Mouse (Mus musculus) cerebellum, adult 11 months (tissue): Measurements from ENCODE around the gene Rad9b.

Source experiments
- DNase-seq: peaks from one replicate; pipeline ENCODE4 v3.0.0; 2022

The Rad9b gene

GRCm38 (mm10) chr5:122353807-122354491 lies at the start of gene Rad9b, which contains the start of gene Vps29:
TSS of gene Rad9b (minus strand) at chr5:122354233.
TSS of gene Vps29 (plus strand) at chr5:122354369.
- peak; percentile 99 for DNase-seq

DNA sequence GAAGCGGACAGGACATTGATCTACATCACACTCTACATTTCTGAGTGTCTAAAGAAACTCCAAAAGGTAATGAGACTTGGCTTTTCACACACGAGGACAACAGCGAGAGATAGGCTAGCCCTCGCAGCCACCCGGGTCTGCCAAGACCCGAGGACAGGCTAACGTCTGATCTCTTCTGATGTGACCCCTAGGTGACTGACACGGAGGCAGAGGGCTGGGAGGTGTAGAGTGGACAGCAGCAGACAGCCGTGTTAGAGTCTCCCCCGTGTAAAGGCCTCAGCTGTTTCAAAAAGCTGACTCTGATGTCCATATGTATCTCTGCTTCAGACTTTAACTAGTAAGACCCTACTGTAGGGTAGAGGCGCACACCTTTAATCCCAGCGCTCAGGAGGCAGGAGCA lies 49.3 kb upstream of the Rad9b start:
- no peak for DNase-seq

DNA sequence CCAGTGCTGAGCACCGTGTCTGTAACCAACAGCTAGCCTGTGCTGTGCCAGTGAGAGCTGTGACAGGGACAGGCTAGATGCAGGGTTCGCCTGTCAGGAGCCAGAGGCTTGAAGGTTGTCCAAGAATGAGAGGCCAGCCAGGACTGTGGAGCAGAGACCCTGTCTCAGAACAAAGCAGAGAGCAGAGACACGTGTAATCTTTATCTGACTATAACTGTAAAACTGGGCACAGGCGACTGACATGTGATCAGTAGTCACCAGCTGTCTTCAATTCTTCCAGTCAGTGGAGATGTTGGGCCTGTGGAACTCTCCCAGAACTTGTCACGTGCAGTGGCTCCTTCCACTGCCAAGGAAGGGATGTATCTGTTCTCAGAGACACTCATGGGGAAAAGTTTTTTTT lies 48.7 kb upstream of the Rad9b start:
- DNase-seq, result no peak

- no peak for DNase-seq
Observed at GRCm38 (mm10) chr5:122402160-122402559, 48.1 kb upstream of the Rad9b start.

DNA sequence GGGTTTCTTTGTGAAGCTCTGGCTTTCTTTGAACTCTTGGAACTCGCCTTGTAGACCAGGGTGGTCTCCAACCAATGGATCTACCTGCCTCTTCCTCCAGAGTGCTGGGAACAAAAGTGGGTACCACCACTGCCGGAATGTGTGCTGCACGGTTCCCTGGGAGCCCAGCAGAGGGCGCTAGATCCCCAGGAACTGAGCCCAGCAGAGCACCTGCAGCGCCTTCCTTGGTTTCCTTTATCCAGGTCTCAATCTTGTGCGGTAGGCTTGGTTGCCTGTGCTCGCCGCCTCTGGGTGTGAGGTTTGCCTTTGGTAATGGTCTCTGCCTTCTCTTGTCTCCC lies 47.2 kb upstream of the Rad9b start:
- peak; percentile 75 for DNase-seq

DNA sequence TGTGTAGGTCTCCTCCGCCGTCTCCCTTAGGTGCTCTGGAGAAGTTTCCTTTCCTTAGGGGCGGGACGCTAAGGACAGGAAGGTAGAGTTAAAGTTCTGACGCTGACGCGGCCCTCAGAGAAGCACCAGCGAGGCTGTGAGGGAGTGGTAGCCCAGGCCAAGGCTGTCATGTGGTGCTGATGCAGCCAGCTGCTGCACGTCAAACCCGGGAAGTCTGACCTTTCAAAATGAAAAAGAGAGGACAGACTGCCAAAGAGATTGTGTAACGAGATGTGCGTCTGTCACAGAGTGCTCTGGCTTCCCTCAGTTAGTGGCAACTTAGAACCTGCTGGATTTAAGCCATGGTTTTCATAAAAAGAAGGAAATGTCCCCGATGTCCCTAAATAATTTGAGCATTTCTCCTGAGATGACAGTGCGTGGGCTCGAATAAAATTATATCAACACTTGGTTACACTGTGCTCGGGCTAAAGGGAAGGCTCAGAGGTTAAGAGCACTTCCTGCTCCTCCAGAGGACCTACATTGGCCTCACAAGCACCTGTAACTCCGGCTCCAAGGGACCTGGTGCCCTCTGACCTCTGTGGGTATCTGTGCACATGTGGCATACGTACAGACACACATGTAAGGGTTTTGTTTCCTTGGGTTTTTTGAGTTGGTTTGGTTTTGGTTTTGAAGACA lies 46.7 kb upstream of the Rad9b start:
- DNase-seq, result no peak

DNA sequence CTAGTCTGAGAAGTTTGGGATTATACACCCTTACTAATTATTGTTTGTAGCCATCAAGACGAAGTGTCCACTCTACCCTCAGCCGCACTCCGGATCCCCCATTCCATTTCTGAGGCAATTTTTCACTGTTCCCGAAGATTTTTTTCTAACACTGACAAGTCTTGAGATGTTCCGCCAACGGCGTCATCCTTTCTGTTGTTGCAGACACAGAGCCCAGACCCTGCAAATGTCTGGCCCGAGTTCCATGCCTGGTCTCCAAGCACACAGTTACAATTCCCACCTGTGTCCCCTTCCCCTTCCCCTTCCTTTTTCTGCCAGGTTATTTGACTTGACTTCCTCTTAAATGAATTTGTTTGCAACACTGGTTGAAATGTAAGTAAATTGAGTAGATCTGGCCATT lies 45.8 kb upstream of the Rad9b start:
- DNase-seq, result no peak

DNA sequence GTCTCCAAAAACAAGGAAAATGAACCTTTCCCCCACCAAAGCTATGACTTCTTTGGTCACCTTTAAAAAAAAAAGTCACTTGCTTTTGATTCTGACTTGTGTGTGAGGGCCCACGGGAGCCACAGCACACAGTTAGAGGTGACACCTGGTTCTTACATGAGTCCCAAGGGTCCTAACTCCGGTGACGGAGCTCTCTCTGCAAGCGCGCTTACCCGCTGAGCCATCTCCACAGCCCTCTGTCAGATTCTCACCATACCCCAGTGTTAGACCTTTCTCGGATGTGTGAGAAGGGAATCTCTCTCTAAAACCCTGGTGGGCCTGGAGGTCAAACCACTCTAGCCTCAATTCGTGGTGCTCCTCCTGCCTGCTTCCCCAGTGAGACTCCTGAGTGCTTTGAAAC lies 43.5 kb upstream of the Rad9b start:
- DNase-seq, result no peak

DNA sequence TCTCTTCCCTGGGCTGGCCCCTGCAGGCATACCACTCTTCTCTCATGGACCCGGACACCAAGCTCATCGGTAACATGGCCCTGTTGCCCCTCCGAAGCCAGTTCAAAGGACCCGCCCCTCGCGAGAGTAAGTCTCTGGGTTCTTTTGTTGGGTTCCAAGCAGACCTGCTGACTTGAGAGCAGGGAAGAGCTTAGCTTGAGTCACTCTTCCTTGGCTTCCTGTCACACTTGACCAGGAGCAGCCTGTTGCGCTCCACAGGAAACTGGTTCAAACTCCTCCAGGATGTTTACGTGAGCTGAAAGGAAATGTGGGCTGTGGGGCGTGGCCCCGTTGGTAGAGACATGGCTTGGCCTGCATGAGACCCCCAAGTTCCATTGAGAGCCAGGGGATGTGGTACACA lies 42.8 kb upstream of the Rad9b start:
- no peak for DNase-seq

GRCm38 (mm10) chr5:122393887-122394286 lies 39.9 kb upstream of the Rad9b start:
- peak; percentile 64 for DNase-seq

- DNase-seq, result no peak
Observed at GRCm38 (mm10) chr5:122392227-122393004, 38.4 kb upstream of the Rad9b start.

DNA sequence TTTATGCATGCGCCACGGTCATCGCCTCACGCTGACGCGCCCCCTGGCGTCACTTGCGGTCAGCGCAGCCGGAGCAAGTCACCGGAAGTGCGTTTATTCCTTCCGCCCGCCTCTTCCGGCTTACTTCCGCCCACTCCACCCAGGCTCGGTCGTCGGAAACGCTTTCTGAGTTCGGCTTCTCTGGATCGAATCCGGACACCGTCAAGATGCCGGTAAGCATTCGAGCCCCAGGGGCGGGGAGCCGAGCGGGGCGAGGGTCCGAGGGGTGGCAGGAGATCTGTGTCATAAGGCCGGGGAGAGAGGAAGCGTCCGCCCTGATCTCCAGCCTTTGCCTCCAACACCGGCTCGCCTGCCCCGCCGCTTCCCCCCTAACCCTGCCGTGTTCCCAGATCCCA lies 37.8 kb upstream of the Rad9b start, which contains the start of gene Arpc3:
Gene Arpc3 (plus strand): TSS at position 93 of the 395 bp plus-strand sequence.
- DNase-seq, result peak; percentile 90

DNA sequence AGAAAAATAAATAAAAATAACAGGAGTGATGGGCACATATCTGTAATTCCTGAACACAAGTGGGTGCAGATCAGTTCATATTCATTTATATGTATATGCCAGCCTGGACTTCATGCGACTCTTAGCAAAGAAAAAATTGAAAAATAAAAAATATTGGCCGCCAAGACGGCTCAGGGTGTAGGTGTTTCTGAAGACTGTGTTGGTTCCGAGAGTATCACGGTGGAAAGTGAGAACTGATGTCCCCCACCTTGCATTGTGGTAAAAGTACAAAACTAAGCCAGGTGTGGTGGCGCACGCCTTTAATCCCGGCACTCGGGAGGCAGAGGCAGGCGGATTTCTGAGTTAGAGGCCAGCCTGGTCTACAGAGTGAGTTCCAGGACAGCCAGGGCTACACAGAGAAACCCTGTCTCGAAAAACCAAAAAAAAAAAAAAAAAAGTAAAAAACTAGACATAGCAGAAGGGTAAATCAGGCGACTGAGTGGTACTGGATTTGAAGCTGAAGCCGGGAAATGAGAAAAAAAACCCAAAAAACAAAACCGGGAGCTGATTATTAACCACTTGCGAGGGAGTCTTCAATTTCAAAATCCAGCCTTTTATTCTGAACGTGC lies 37.2 kb upstream of the Rad9b start:
- no peak for DNase-seq

DNA sequence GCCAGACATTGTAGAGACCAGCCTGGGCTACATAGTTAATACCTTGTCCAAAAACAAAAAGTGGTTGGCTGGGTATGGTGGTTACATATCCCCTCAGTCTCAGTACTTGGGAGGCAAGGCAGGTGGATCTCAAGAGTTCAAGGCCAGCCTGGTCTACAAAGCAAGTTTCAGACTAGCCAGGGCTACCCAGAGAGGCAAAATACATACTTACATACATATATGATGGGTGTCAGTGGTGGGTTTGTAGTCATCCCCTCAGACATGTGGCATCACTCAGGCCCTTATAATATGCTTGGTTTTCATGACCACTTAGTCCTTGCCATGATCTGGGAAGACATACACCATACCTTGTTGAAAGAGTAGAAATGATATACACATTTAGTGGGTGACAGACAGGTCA lies 36.6 kb upstream of the Rad9b start:
- no peak for DNase-seq

DNA sequence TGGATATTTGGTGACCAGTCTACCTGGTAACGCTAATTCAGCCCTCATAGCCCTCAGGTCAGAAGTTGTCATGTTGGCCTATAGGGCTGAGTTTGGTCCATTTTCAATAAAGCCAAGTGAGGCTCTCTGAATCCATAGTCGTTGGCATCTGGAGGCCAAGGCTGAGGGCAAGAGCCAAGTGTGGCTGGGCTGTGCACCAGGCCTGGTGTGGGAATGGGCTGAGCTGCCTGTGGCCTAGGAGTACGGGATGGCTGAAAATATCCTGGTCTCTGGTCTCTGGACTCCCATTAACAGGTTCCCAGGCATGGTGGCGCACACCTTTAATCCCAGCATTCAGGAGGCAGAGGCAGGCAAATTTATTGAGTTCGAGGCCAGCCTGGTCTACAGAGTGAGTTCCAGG lies 36.0 kb upstream of the Rad9b start:
- DNase-seq, result no peak

DNA sequence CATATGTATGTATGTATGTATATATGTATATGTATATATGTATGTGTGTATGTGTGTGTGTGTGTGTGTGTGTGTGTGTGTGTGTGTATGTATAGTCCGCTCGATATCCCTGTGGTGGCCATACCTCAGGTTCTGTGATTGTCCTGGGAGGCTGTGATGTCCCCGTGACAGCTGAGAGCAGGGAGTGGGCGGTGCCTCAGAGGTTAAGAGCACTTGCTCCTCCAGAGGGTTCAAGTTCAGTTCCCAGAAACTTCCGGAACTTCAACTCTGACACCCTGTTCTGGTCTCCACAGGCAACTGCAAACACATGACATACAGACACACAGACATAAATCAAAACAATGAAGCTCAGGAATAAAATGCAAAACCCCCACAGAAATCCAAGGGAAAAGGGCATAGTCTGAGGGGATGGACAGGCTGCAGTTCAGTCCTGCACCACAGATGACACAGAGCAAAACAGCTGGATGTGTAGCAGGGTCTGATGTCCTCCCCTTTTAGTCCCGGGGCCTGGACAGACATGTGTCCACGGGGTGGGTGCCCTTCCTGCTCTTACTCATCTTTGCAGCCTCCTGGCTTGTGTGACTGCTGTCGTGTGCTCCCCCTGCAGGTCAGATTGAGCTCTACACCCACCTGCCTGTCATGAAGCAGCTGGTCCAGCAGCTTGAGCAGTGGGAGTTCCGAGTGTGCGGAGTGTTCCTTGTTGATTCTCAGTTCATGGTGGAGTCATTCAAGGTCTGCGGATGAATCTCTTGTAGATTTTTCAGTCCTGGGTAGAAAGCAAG lies 25.5 kb upstream of the Rad9b start:
- peak; percentile 79 for DNase-seq

GRCm38 (mm10) chr5:122378171-122378570 lies 24.1 kb upstream of the Rad9b start:
- DNase-seq, result no peak

DNA sequence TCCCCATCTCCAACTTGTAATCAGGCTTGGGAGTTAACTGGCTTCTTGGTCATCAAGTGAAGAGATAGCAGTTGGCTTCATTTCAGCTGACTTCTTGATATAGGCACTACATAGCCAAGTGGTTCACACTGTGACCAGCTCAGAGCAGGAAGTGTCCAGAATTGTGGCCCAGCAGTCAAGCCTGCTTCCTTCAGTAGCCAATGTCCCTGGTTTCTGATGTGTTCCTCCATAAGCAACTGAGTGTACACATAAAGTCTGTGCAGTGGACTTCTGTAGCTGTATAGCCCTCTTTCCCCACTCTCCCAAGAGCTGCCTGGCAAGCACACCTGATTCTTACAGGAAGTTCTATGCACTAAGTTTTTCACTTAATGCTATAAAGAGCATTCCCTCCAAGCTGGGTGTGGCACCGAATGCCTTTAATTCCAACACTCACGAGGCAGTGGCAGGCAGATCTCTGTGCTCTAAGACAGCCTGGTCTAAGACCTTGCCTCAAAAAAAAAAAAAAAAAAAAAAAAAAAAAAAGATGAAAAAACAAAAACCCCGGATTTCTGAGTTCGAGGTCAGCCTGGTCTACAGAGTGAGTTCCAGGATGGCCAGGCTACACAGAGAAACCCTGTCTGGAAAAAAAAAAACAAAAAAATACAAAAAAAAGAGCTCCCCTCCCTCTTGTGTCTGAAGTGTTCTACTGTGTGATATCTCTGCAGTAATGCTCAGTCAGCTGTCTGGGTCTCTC lies 23.2 kb upstream of the Rad9b start:
- DNase-seq, result no peak

DNA sequence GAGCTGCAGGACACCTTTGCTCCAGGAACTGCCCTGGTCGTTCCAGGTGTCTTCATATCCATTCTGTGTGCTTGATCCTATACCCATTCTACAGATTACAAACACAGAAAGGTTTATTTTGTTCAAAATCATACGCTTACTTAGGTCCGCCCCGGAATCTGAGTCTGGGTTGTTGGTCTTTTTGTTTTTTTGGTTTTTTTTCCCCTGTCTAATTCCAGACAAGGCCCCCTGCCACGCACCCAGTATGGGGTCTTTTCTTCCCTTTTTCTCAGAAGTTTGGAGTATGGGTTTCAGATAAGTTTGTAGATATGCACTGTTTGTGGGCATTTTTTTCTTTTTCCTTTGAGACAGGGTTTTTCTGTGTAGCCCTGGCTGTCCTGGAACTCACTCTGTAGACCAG lies 18.8 kb upstream of the Rad9b start:
- no peak for DNase-seq

DNA sequence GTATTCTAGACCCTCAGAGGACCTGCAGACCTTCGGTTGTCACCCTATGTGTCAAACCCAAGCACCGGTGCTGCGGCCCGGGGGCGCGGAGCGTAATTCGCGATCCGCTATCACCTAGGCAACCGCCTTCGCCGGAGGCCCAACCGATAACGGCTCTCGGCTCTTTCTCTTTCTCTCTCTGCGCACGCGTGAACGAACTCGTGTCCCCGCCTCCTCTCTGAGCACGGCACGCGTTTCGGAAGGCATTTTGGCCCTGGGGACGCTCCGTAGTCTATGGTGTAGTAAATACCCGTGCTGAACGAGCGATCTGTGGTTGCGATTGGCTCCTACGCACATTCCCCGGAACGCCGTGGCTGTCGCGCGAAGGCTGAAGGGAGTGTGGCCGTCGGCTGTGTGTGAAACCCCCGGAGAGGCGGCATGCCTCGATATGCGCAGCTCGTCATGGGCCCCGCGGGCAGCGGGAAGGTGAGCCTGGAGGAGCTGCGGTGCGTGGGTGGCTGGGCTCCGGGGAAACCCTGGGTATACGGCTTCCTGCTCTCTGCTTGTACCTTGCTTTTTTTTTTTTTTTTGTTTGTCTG lies 18.2 kb upstream of the Rad9b start, which contains the start of gene Fam216a:
Gene Fam216a (minus strand): TSS at position 173 of the 578 bp plus-strand sequence.
- peak; percentile 98 for DNase-seq

DNA sequence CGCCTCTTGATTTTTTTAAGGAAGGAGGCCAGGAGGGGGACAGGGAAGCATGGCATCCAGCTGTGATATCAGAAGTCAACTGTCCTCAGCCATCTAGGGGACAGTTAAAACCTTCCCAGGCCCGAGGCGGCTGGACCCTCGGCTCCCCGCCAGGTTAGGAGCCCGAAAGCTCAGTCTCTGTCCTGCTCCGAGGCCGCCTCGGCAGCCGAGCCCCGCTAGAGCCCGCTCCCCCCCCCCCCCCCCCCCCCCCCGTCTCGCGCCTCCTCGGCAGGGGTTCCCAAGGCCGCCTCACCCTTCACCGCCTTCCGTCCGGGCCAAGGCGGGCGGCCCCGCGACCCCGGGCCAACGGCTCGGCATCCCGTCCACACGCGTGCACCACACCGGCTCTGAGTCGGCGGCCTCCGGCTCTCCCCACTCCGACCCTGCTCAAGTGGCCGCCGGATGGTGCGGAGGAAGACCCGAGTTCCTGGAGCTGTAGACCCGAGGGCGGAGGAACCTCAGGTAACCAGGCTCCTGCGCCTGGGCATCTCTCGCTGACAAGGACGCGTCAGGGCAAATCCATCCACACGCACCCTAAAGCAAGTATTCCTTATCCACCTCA lies 17.7 kb upstream of the Rad9b start, which contains the start of gene Gpn3:
Gene Gpn3 (plus strand): TSS at position 286 of the 601 bp plus-strand sequence.
- DNase-seq, result no peak
